Mouse (Mus musculus) C2C12 (cell line): ENCODE data around the gene C1qtnf1.

Experiments
- CEBPB ChIP-seq: IDR thresholded peaks from one replicate; pipeline ENCODE4 v1.6.1; 2011; ENCODE audit warnings: low read depth, mild to moderate bottlenecking, control low read depth, moderate library complexity
- CTCF ChIP-seq: IDR thresholded peaks from one replicate; pipeline ENCODE4 v1.5.1; 2011; ENCODE audit not compliant: control insufficient read depth, insufficient read depth, insufficient read length
- MAX ChIP-seq: IDR thresholded peaks from one replicate; pipeline ENCODE4 v1.6.1; 2011; ENCODE audit warnings: mild to moderate bottlenecking, control low read depth
- MYOD1 ChIP-seq: IDR thresholded peaks from one replicate; pipeline ENCODE4 v1.6.1; 2011; ENCODE audit warnings: low read depth; ENCODE audit not compliant: control insufficient read depth, insufficient read length
- MYOG ChIP-seq: IDR thresholded peaks from one replicate; pipeline ENCODE4 v1.6.1; 2011; ENCODE audit not compliant: control insufficient read depth, insufficient read length; ENCODE audit errors: extremely low read depth

- TF ChIP-seq CTCF, result no peak
- TF ChIP-seq MAX, result no peak
- no peak for TF ChIP-seq MYOD1
- no peak for TF ChIP-seq CEBPB
- TF ChIP-seq MYOG, result no peak
Observed at GRCm38 (mm10) chr11:118408051-118408740, 19.8 kb upstream of the C1qtnf1 start.
